Mouse (Mus musculus) heart, embryonic 16.5 days (tissue): ENCODE measurements around the gene Rsph10b. TPM values are rescaled to one million over a fixed set of nuclear protein-coding genes. Genes with fewer than 3 reads are reported as not detected.
A peak's percentile ranks its signal among the peaks of the same experiment; 100 is the strongest.

ENCODE experiments used
- ATAC-seq: fragments of 200-750 bp; cut with Nextera tagmentation; replicated peaks from 2 replicates; pipeline ENCODE4 v1.8.0; 2017; ENCODE audit warnings: moderate number of reproducible peaks; ENCODE audit not compliant: insufficient read depth, low FRiP score; ENCODE audit errors: extremely low read depth
- H3K27ac ChIP-seq: fragments of 300-500 bp; sonication (generic); 2 replicates; pipeline ENCODE4 v1.5.1; 2014; ENCODE audit warnings: mild to moderate bottlenecking, low read length, control low read depth, moderate library complexity
- H3K27me3 ChIP-seq: fragments of 300-500 bp; sonication (generic); 2 replicates; pipeline ENCODE4 v1.6.1; 2014; ENCODE audit warnings: low read length, mixed read lengths; ENCODE audit not compliant: control insufficient read depth, insufficient read depth
- H3K36me3 ChIP-seq: fragments of 300-500 bp; sonication (generic); 2 replicates; pipeline ENCODE4 v1.6.1; 2014; ENCODE audit not compliant: control insufficient read depth, insufficient read depth
- H3K4me1 ChIP-seq: fragments of 300-500 bp; sonication (generic); 2 replicates; pipeline ENCODE4 v1.6.1; 2014; ENCODE audit warnings: low read length, mixed read lengths; ENCODE audit not compliant: control insufficient read depth, insufficient read depth
- H3K4me2 ChIP-seq: fragments of 300-500 bp; sonication (generic); 2 replicates; pipeline ENCODE4 v1.6.1; 2014; ENCODE audit warnings: low read depth, mild to moderate bottlenecking, control low read depth, low read length
- H3K4me3 ChIP-seq: fragments of 300-500 bp; sonication (generic); 2 replicates; pipeline ENCODE4 v1.5.1; 2014; ENCODE audit warnings: mild to moderate bottlenecking, control low read depth, low read length
- H3K9ac ChIP-seq: fragments of 300-500 bp; sonication (generic); 2 replicates; pipeline ENCODE4 v1.6.1; 2014; ENCODE audit warnings: low read length, control low read depth
- H3K9me3 ChIP-seq: fragments of 300-500 bp; sonication (generic); replicated peaks from 2 replicates; pipeline ENCODE4 v1.6.1; 2016; ENCODE audit warnings: low read length; ENCODE audit not compliant: control insufficient read depth
- WGBS: fragments of 180-500 bp; shearing (Covaris S2); extraction: QIAGEN DNeasy Blood & Tissue Kit; methylation state at CpG from one replicate; pipeline ENCODE4 v1.1.7; 2014; 5-methylcytosine and 5-hydroxymethylcytosine counted together
- polyA plus RNA-seq: library from polyadenylated mRNA; unstranded; fragments of >200 nt; fragmentation: Nextera tagmentation; extraction: Ambion mirVana; gene quantifications from 2 replicates; pipeline ENCODE4 v1.2.1, GENCODE M21; 2015

Rsph10b gene
- 1.1 and 1.9 TPM in 2 replicates for polyA plus RNA-seq

- WGBS, result 29% methylated on average over 8 of the region's 8 CpGs
- Histone ChIP-seq H3K27ac (no peak within 1 kb of the TSS), H3K4me2 (no peak within 1 kb of the TSS), H3K4me1 (no peaks in the 10 kb centered on the region; the same call in 1 of the 2 replicates), H3K4me3 (no peak within 1 kb of the TSS), H3K9ac (no peak within 1 kb of the TSS), H3K9me3 (no peaks in the 10 kb centered on the region), H3K36me3 (peaks cover 26% of the 10 kb centered on the region), H3K27me3 (no peaks in the 10 kb centered on the region)
- ATAC-seq, result no peak
These were observed at the start of gene Rsph10b for GRCm38 (mm10) chr5:143932831-143933230. Gene Rsph10b, plus strand, starts transcription at chr5:143933035.

GRCm38 (mm10) chr5:143885274-143885673 lies 47.6 kb upstream of the Rsph10b start:
- Histone ChIP-seq H3K9me3 (peaks cover 5% of the 10 kb centered on the region), H3K36me3 (peaks cover 57% of the 10 kb centered on the region), H3K4me2 (no peak overlapping the region), H3K27ac (peak overlapping the region; percentile 74), H3K4me1 (no peaks in the 10 kb centered on the region; the same call in 1 of the 2 replicates), H3K27me3 (no peaks in the 10 kb centered on the region), H3K9ac (no peak overlapping the region), H3K4me3 (no peak overlapping the region)
- peak; percentile 63 for ATAC-seq
- 53% methylated on average over 3 of the region's 3 CpGs for WGBS

GRCm38 (mm10) chr5:143890741-143891140 lies 42.1 kb upstream of the Rsph10b start:
- H3K4me1 ChIP-seq, result peaks cover 4% of the 10 kb centered on the region; the same call in 1 of the 2 replicates
- no peak overlapping the region for H3K4me2 ChIP-seq
- no peak overlapping the region for H3K27ac ChIP-seq
- H3K4me3 ChIP-seq, result no peak overlapping the region
- H3K9ac ChIP-seq, result no peak overlapping the region
- WGBS, result 60% methylated on average over 6 of the region's 6 CpGs
- ATAC-seq, result no peak
- H3K9me3 ChIP-seq, result peaks cover 5% of the 10 kb centered on the region
- peaks cover 28% of the 10 kb centered on the region for H3K36me3 ChIP-seq
- no peaks in the 10 kb centered on the region for H3K27me3 ChIP-seq

DNA sequence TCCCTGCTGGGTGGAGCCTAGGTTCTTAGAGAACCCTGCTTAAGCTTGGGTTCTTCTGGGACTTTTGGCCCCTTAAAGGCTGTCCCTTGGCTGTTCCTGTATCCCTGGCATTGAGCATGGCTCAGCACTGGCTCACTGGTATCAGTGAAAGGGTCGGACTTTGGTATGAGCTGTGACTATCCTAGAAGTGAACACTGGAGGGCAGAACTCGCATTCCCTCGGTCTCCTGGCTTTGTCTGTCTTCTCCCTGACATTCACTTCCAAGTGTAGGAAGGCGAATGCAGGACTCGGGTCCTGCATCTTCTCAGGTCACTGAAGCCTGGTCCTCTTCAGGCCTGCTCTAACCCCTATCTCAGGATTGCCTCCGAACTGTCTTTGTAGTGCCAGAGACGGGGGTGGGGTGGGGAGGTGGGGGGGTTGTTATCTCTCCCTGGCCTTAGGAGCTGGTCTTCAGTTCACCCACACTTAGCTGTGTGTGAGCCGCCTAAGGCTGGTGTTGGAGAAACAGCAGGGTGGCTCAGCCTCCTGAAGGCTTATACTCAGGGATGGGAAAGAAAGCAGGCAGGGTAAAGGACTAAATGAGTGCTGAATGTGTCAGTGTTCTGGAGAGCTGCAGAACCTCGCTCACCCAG lies 40.5 kb upstream of the Rsph10b start:
- 51% methylated on average over 9 of the region's 9 CpGs for WGBS
- Histone ChIP-seq H3K4me3 (no peak overlapping the region), H3K36me3 (peaks cover 18% of the 10 kb centered on the region), H3K9ac (no peak overlapping the region), H3K27me3 (no peaks in the 10 kb centered on the region), H3K4me2 (no peak overlapping the region), H3K27ac (no peak overlapping the region), H3K9me3 (no peaks in the 10 kb centered on the region), H3K4me1 (peaks cover 4% of the 10 kb centered on the region; the same call in 1 of the 2 replicates)
- no peak; the same call in 1 of the 2 replicates for ATAC-seq

GRCm38 (mm10) chr5:143893396-143893795 lies 39.4 kb upstream of the Rsph10b start:
- Histone ChIP-seq H3K9ac (no peak overlapping the region), H3K27ac (no peak overlapping the region), H3K4me3 (no peak overlapping the region), H3K4me1 (peaks cover 4% of the 10 kb centered on the region; the same call in 1 of the 2 replicates), H3K36me3 (peaks cover 25% of the 10 kb centered on the region), H3K9me3 (no peaks in the 10 kb centered on the region), H3K4me2 (no peak overlapping the region), H3K27me3 (no peaks in the 10 kb centered on the region)
- ATAC-seq, result no peak
- WGBS, result 65% methylated on average over 5 of the region's 5 CpGs

DNA sequence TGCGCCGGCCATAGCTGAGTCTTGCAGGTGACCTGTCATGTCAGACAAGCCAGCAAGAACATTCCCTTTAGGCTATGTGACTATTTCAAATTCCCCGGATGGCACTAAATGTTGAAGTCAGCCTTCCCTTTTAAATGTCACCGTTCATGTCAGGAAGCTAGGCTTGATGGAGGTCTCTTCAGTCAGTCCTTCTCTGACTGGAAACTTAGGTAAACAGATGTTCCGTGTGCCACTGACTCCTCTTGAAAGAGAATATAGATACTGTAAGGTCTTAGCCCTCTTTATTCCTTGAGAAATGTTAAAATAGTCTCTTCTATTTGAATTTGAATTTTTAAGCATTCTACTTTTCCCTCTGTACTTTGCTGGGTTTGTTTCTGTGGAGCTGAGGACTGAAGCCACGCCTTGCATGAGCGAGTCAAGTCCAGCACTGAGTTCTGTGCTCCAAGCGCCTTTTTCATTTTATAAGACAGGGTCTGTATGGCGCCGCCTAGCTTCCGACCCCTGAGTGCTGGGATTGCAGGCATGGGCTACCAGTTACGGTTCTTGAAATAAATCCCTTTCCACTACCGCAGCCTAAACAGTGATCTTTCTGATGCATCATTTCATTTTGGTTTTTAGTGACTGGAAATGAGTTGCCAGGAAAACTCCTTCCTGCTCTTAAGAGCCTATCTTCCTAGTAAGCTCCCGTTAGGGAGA lies 35.1 kb upstream of the Rsph10b start, which contains the start of gene Ankrd61:
Ankrd61 (minus strand) TSS at position 51 of the 696 bp plus-strand sequence.
- no peak within 1 kb of the TSS for H3K4me3 ChIP-seq
- H3K27ac ChIP-seq, result no peak within 1 kb of the TSS
- H3K4me1 ChIP-seq, result no peaks in the 10 kb centered on the region
- no peaks in the 10 kb centered on the region for H3K9me3 ChIP-seq
- ATAC-seq, result no peak
- no peaks in the 10 kb centered on the region for H3K27me3 ChIP-seq
- no peak within 1 kb of the TSS for H3K4me2 ChIP-seq
- H3K9ac ChIP-seq, result no peak within 1 kb of the TSS
- H3K36me3 ChIP-seq, result peaks cover 36% of the 10 kb centered on the region
- WGBS, result 85% methylated on average over 14 of the region's 14 CpGs

DNA sequence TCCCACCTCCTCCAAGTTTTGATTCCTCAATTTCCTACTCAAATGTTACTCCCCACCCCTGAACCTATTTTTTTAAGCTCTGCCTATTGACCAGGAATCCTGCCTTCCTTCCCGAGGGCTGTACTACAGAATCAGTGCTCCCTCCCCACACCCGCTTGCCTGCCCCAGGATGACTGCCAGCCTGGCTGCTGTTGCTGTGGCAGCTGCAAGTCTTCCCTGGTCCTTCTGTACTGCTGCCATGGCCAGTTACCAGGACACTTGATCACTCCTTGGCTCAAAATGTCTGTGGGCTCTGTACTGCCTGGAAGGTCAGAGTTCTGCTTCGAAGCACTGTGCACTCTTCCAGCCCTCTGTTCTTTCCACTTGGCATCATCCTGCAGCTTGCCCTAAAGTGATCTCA lies 30.7 kb upstream of the Rsph10b start:
- H3K9me3 ChIP-seq, result no peaks in the 10 kb centered on the region
- H3K27ac ChIP-seq, result no peak overlapping the region
- peaks cover 6% of the 10 kb centered on the region for H3K4me1 ChIP-seq
- ATAC-seq, result no peak
- no peaks in the 10 kb centered on the region for H3K27me3 ChIP-seq
- peaks cover 54% of the 10 kb centered on the region for H3K36me3 ChIP-seq
- no peak overlapping the region for H3K4me2 ChIP-seq
- no peak overlapping the region for H3K9ac ChIP-seq
- no peak overlapping the region for H3K4me3 ChIP-seq
- WGBS, result 80% methylated on average over 3 of the region's 3 CpGs

DNA sequence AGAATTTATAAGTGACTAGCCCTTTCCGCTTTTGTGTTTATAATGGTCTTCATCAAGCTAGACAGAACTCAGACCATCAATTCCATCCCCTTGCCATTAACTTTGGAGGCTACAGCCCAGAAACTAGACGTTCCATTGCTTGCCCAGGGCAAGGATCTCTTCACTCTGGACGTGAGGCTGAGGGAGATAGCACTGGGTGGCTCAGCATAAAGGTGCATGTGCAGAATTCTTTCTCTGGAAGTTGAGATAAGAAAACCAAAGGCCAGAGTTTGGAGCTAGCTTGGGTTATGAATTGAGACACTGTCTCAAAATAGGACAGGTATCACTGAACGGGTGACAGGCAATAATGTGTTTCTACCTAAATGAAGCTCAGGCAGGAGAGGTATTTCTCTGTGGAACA lies 29.0 kb upstream of the Rsph10b start:
- Histone ChIP-seq H3K9me3 (no peaks in the 10 kb centered on the region), H3K4me2 (no peak overlapping the region), H3K36me3 (peaks cover 46% of the 10 kb centered on the region), H3K27ac (no peak overlapping the region), H3K4me3 (no peak overlapping the region), H3K4me1 (peaks cover 22% of the 10 kb centered on the region), H3K27me3 (no peaks in the 10 kb centered on the region), H3K9ac (no peak overlapping the region)
- ATAC-seq, result no peak
- 60% methylated on average over 4 of the region's 4 CpGs for WGBS

DNA sequence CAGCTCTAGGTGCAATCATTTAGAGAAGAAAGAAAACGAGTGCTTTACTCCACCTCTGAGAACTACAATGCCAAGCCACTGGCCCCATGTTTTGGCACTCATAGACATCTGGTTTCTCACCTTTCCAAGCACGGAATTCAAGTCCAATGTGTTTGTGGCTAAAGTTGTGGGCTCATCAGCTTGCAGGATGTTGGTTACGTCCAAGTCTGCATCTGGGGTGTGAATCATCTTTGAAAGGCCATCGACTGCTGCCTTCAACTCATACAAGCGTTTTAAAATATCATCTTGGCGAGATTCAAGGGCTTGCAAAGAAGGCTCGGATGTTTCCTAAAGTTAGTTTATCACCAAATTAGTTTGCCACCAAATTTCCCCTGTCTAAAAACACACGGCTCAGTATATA lies 26.4 kb upstream of the Rsph10b start:
- Histone ChIP-seq H3K4me2 (no peak overlapping the region), H3K27ac (0 out of 2 replicates have a peak overlapping the region, but pooled peaks have one; percentile 18), H3K36me3 (peaks cover 37% of the 10 kb centered on the region), H3K9me3 (no peaks in the 10 kb centered on the region), H3K4me1 (peaks cover 32% of the 10 kb centered on the region), H3K4me3 (no peak overlapping the region), H3K9ac (no peak overlapping the region), H3K27me3 (no peaks in the 10 kb centered on the region)
- 80% methylated on average over 8 of the region's 8 CpGs for WGBS
- no peak for ATAC-seq
